Mouse (Mus musculus): ENCODE data around the gene Bnc2. TPM values are rescaled to one million over a fixed set of nuclear protein-coding genes. Genes with fewer than 3 reads are reported as not detected.

Gene Bnc2
- polyA plus RNA-seq, 1 experiment from 2014 or later, result 16.8 TPM

GRCm38 (mm10) chr4:84646576-84646975 is 28.5 kb downstream of the Bnc2 start:
- H3K9me3 ChIP-seq (ENCODE audit: control insufficient read depth, low read length), result no peaks in the 10 kb centered on the region
- no peak for DNase-seq (ENCODE audit: low spot score)
- no peak overlapping the region for H3K4me2 ChIP-seq (ENCODE audit: low read depth, severe bottlenecking)
- no peak for ATAC-seq (ENCODE audit: insufficient number of reproducible peaks, low FRiP score, low TSS enrichment, low read depth)
- H3K27ac ChIP-seq (replicated peaks; ENCODE audit: low read depth, low read length), result no peak overlapping the region
- H3K9ac ChIP-seq (ENCODE audit: low read length), result no peak overlapping the region
- H3K27me3 ChIP-seq (ENCODE audit: control insufficient read depth, insufficient read depth, low read length), result no peaks in the 10 kb centered on the region
- H3K4me1 ChIP-seq (ENCODE audit: control insufficient read depth, insufficient read depth, low read length), result no peaks in the 10 kb centered on the region
- H3K36me3 ChIP-seq (ENCODE audit: control insufficient read depth, insufficient read depth, low read length), result no peaks in the 10 kb centered on the region
- H3K4me3 ChIP-seq (ENCODE audit: low read depth, low read length), result no peak overlapping the region

GRCm38 (mm10) chr4:84639166-84639565 is 35.9 kb downstream of the Bnc2 start:
- no peak overlapping the region for H3K4me2 ChIP-seq (ENCODE audit: low read depth, severe bottlenecking)
- ATAC-seq (ENCODE audit: insufficient number of reproducible peaks, low FRiP score, low TSS enrichment, low read depth), result no peak
- no peaks in the 10 kb centered on the region for H3K36me3 ChIP-seq (ENCODE audit: control insufficient read depth, insufficient read depth, low read length)
- H3K9me3 ChIP-seq (ENCODE audit: control insufficient read depth, low read length), result no peaks in the 10 kb centered on the region
- WGBS, result 57% methylated on average over 6 of the region's 6 CpGs
- DNase-seq (ENCODE audit: low spot score), result no peak
- H3K27ac ChIP-seq (replicated peaks; ENCODE audit: low read depth, low read length), result no peak overlapping the region
- no peak overlapping the region for H3K9ac ChIP-seq (ENCODE audit: low read length)
- no peak overlapping the region for H3K4me3 ChIP-seq (ENCODE audit: low read depth, low read length)
- peaks cover 33% of the 10 kb centered on the region for H3K4me1 ChIP-seq (ENCODE audit: control insufficient read depth, insufficient read depth, low read length)
- H3K27me3 ChIP-seq (ENCODE audit: control insufficient read depth, insufficient read depth, low read length), result no peaks in the 10 kb centered on the region

GRCm38 (mm10) chr4:84637641-84638040 is 37.4 kb downstream of the Bnc2 start:
- Histone ChIP-seq H3K4me1 (ENCODE audit: control insufficient read depth, insufficient read depth, low read length) (peaks cover 49% of the 10 kb centered on the region), H3K27ac (replicated peaks; ENCODE audit: low read depth, low read length) (peak overlapping the region; percentile 85), H3K9ac (ENCODE audit: low read length) (no peak overlapping the region; the same call in 1 of the 2 replicates), H3K27me3 (ENCODE audit: control insufficient read depth, insufficient read depth, low read length) (no peaks in the 10 kb centered on the region), H3K4me3 (ENCODE audit: low read depth, low read length) (no peak overlapping the region), H3K9me3 (ENCODE audit: control insufficient read depth, low read length) (no peaks in the 10 kb centered on the region), H3K4me2 (ENCODE audit: low read depth, severe bottlenecking) (peak overlapping the region; percentile 41), H3K36me3 (ENCODE audit: control insufficient read depth, insufficient read depth, low read length) (no peaks in the 10 kb centered on the region)
- peak; percentile 83 for DNase-seq (ENCODE audit: low spot score)
- 2% methylated on average over 10 of the region's 10 CpGs for WGBS
- peak; percentile 92 for ATAC-seq (ENCODE audit: insufficient number of reproducible peaks, low FRiP score, low TSS enrichment, low read depth)

- WGBS, result 20% methylated on average over 4 of the region's 4 CpGs
- no peak for DNase-seq (ENCODE audit: low spot score)
- H3K27me3 ChIP-seq (ENCODE audit: control insufficient read depth, insufficient read depth, low read length), result no peaks in the 10 kb centered on the region
- H3K4me2 ChIP-seq (ENCODE audit: low read depth, severe bottlenecking), result no peak overlapping the region
- no peaks in the 10 kb centered on the region for H3K36me3 ChIP-seq (ENCODE audit: control insufficient read depth, insufficient read depth, low read length)
- H3K9ac ChIP-seq (ENCODE audit: low read length), result no peak overlapping the region
- H3K4me3 ChIP-seq (ENCODE audit: low read depth, low read length), result no peak overlapping the region
- H3K9me3 ChIP-seq (ENCODE audit: control insufficient read depth, low read length), result no peaks in the 10 kb centered on the region
- H3K27ac ChIP-seq (replicated peaks; ENCODE audit: low read depth, low read length), result peak overlapping the region; percentile 53
- peaks cover 49% of the 10 kb centered on the region for H3K4me1 ChIP-seq (ENCODE audit: control insufficient read depth, insufficient read depth, low read length)
- ATAC-seq (ENCODE audit: insufficient number of reproducible peaks, low FRiP score, low TSS enrichment, low read depth), result no peak
These were observed 40.3 kb downstream of the Bnc2 start for GRCm38 (mm10) chr4:84634751-84635150.

GRCm38 (mm10) chr4:84633991-84634390 is 41.1 kb downstream of the Bnc2 start:
- H3K4me3 ChIP-seq (ENCODE audit: low read depth, low read length), result no peak overlapping the region
- H3K9me3 ChIP-seq (ENCODE audit: control insufficient read depth, low read length), result no peaks in the 10 kb centered on the region
- H3K4me2 ChIP-seq (ENCODE audit: low read depth, severe bottlenecking), result no peak overlapping the region
- H3K27me3 ChIP-seq (ENCODE audit: control insufficient read depth, insufficient read depth, low read length), result no peaks in the 10 kb centered on the region
- peak overlapping the region; percentile 53 for H3K27ac ChIP-seq (replicated peaks; ENCODE audit: low read depth, low read length)
- no peaks in the 10 kb centered on the region for H3K36me3 ChIP-seq (ENCODE audit: control insufficient read depth, insufficient read depth, low read length)
- 38% methylated on average over 1 of the region's 1 CpGs for WGBS
- peak; percentile 55 for DNase-seq (ENCODE audit: low spot score)
- H3K9ac ChIP-seq (ENCODE audit: low read length), result no peak overlapping the region
- H3K4me1 ChIP-seq (ENCODE audit: control insufficient read depth, insufficient read depth, low read length), result peaks cover 49% of the 10 kb centered on the region
- ATAC-seq (ENCODE audit: insufficient number of reproducible peaks, low FRiP score, low TSS enrichment, low read depth), result peak; percentile 64

GRCm38 (mm10) chr4:84632832-84633789 is 42.0 kb downstream of the Bnc2 start:
- peak overlapping the region; percentile 58 for H3K27ac ChIP-seq (replicated peaks; ENCODE audit: low read depth, low read length)
- no peaks in the 10 kb centered on the region for H3K36me3 ChIP-seq (ENCODE audit: control insufficient read depth, insufficient read depth, low read length)

GRCm38 (mm10) chr4:84627616-84628015 is 47.5 kb downstream of the Bnc2 start:
- no peak overlapping the region for H3K4me3 ChIP-seq (ENCODE audit: low read depth, low read length)
- ATAC-seq (ENCODE audit: insufficient number of reproducible peaks, low FRiP score, low TSS enrichment, low read depth) (no peak), DNase-seq (ENCODE audit: low spot score) (no peak)
- no peaks in the 10 kb centered on the region for H3K36me3 ChIP-seq (ENCODE audit: control insufficient read depth, insufficient read depth, low read length)
- no peak overlapping the region for H3K27ac ChIP-seq (replicated peaks; ENCODE audit: low read depth, low read length)
- H3K27me3 ChIP-seq (ENCODE audit: control insufficient read depth, insufficient read depth, low read length), result no peaks in the 10 kb centered on the region
- no peak overlapping the region for H3K9ac ChIP-seq (ENCODE audit: low read length)
- peaks cover 10% of the 10 kb centered on the region for H3K4me1 ChIP-seq (ENCODE audit: control insufficient read depth, insufficient read depth, low read length)
- no peak overlapping the region for H3K4me2 ChIP-seq (ENCODE audit: low read depth, severe bottlenecking)
- H3K9me3 ChIP-seq (ENCODE audit: control insufficient read depth, low read length), result no peaks in the 10 kb centered on the region
- WGBS, result 92% methylated on average over 7 of the region's 7 CpGs

More at GRCm38 (mm10) chr4:84632832-84633789, 42.0 kb downstream of the Bnc2 start:
- Histone ChIP-seq H3K27me3 (ENCODE audit: control insufficient read depth, insufficient read depth, low read length) (no peaks in the 10 kb centered on the region), H3K9me3 (ENCODE audit: control insufficient read depth, low read length) (no peaks in the 10 kb centered on the region), H3K9ac (ENCODE audit: low read length) (no peak overlapping the region), H3K4me3 (ENCODE audit: low read depth, low read length) (no peak overlapping the region), H3K4me1 (ENCODE audit: control insufficient read depth, insufficient read depth, low read length) (peaks cover 51% of the 10 kb centered on the region), H3K4me2 (ENCODE audit: low read depth, severe bottlenecking) (peak overlapping the region; percentile 7; the same call in 1 of the 2 replicates)
- WGBS, result 38% methylated on average over 12 of the region's 12 CpGs
- ATAC-seq (ENCODE audit: insufficient number of reproducible peaks, low FRiP score, low TSS enrichment, low read depth) (no peak), DNase-seq (ENCODE audit: low spot score) (peak; percentile 39)

GRCm38 (mm10) chr4:84623312-84623711 is 51.8 kb downstream of the Bnc2 start:
- 41% methylated on average over 5 of the region's 5 CpGs for WGBS
- ATAC-seq (ENCODE audit: insufficient number of reproducible peaks, low FRiP score, low TSS enrichment, low read depth), result no peak
- no peak overlapping the region for H3K4me3 ChIP-seq (ENCODE audit: low read depth, low read length)
- peaks cover 17% of the 10 kb centered on the region for H3K4me1 ChIP-seq (ENCODE audit: control insufficient read depth, insufficient read depth, low read length)
- no peak for DNase-seq (ENCODE audit: low spot score)
- H3K27me3 ChIP-seq (ENCODE audit: control insufficient read depth, insufficient read depth, low read length), result no peaks in the 10 kb centered on the region
- H3K9me3 ChIP-seq (ENCODE audit: control insufficient read depth, low read length), result no peaks in the 10 kb centered on the region
- H3K27ac ChIP-seq (replicated peaks; ENCODE audit: low read depth, low read length), result no peak overlapping the region
- no peak overlapping the region for H3K4me2 ChIP-seq (ENCODE audit: low read depth, severe bottlenecking)
- H3K36me3 ChIP-seq (ENCODE audit: control insufficient read depth, insufficient read depth, low read length), result no peaks in the 10 kb centered on the region
- H3K9ac ChIP-seq (ENCODE audit: low read length), result no peak overlapping the region
